9 mouse cellular contexts compared by ENCODE assay signal in genomic region chr7:88343828-88344227, GRCm38 (mm10).
A peak's percentile ranks its signal among the peaks of the same experiment; 100 is the strongest.
DNase-seq lines count a peak whose midpoint lies in the region; ATAC-seq and TF ChIP-seq lines count a peak whose summit lies in the region.
"Had no signal": no experiment of that assay in that cellular context is flagged by ENCODE, and none has a peak within 500 bp of the region (broad histone marks: within the 10 kb centered on the region; RNA-seq: fewer than 3 reads in every experiment).

No protein-coding gene starts in this region.

- no peak for TF ChIP-seq POLR2A in MEL (IDR thresholded peaks at IDR 0.05; ENCODE audit: control insufficient read depth in 1 of 2, insufficient read depth in 1 of 2, low read depth in 1 of 2, low read length in 2 of 2, poor library complexity in 1 of 2)
- no peak for TF ChIP-seq POLR2A in small intestine, adult 2 months (IDR thresholded peaks at IDR 0.05; ENCODE audit: low read depth, low read length)

- no peak overlapping the region for H3K9ac ChIP-seq in MEL (ENCODE audit: control insufficient read depth, low read depth, low read length, poor library complexity, severe bottlenecking)
- no peak overlapping the region for H3K9ac ChIP-seq in hindbrain, embryonic 11.5 days (ENCODE audit: low read depth, low read length)
- H3K9ac ChIP-seq: midbrain, embryonic 15.5 days had no signal

- no peak for TF ChIP-seq EP300 in MEL (IDR thresholded peaks at IDR 0.05; ENCODE audit: low read depth in 1 of 2, low read length in 2 of 2)

- H3K27me3 ChIP-seq in MEL (ENCODE audit: control insufficient read depth in 1 of 2, insufficient read depth in 2 of 2, low read length in 2 of 2), result peaks cover 1 to 11% of the 10 kb centered on the region in 2 experiments; a peak in 3 of 4 replicates
- H3K27me3 ChIP-seq in small intestine, adult 2 months (ENCODE audit: control insufficient read depth, insufficient read depth, low read length), result no peaks in the 10 kb centered on the region
- no peaks in the 10 kb centered on the region for H3K27me3 ChIP-seq in hindbrain, embryonic 11.5 days (ENCODE audit: control insufficient read depth, insufficient read depth, low read length)
- no peaks in the 10 kb centered on the region for H3K27me3 ChIP-seq in heart, embryonic 10.5 days (ENCODE audit: insufficient read depth, poor library complexity, severe bottlenecking)
- H3K27me3 ChIP-seq: midbrain, embryonic 15.5 days had no signal

- peak; percentile 65 for TF ChIP-seq RAD21 in MEL (IDR thresholded peaks at IDR 0.05; ENCODE audit: low read depth, low read length)

- peak; percentile 74 for TF ChIP-seq CTCF in layer of hippocampus, adult 2 months (conservative IDR thresholded peaks at IDR 0.05)
- peak; percentile 59 to 85 (median 76) for TF ChIP-seq CTCF in MEL (IDR thresholded peaks at IDR 0.05 in 2 of 3, conservative IDR thresholded peaks at IDR 0.05 in 1 of 3; ENCODE audit: control insufficient read depth in 1 of 3, insufficient read depth in 1 of 3, low read depth in 2 of 3, low read length in 3 of 3, poor library complexity in 1 of 3, severe bottlenecking in 1 of 3)
- peak; percentile 39; the same call in 1 of the 2 replicates for TF ChIP-seq CTCF in small intestine, adult 2 months (IDR thresholded peaks at IDR 0.05; ENCODE audit: extremely low read depth, insufficient read length, insufficient replicate concordance, low read depth, low read length)

- H3K4me2 ChIP-seq in hindbrain, embryonic 11.5 days (replicated peaks; ENCODE audit: low read depth, low read length), result no peak overlapping the region
- H3K4me2 ChIP-seq: midbrain, embryonic 15.5 days had no signal

- H3K79me2 ChIP-seq in MEL (ENCODE audit: control insufficient read depth, insufficient read depth, low read length, poor library complexity), result no peaks in the 10 kb centered on the region

- DNase-seq in layer of hippocampus, adult 2 months (ENCODE audit: low spot score in 2 of 2), result no peak
- DNase-seq in layer of hippocampus, postnatal 36 days, result no peak
- peak; percentile 32 for DNase-seq in MEL (ENCODE audit: low read depth, low spot score)
- peak; percentile 43 for DNase-seq in kidney, adult 9 months
- DNase-seq in cerebellum, postnatal 36 days, result no peak
- DNase-seq in hindbrain, embryonic 11.5 days (ENCODE audit: low spot score), result no peak
- DNase-seq in heart, embryonic 10.5 days (ENCODE audit: low spot score), result no peak

- ATAC-seq in hindbrain, embryonic 11.5 days (ENCODE audit: low FRiP score), result no peak
- ATAC-seq: midbrain, embryonic 15.5 days had no signal

- H3K4me1 ChIP-seq in MEL (ENCODE audit: control insufficient read depth in 1 of 2, insufficient read depth in 2 of 2, low read length in 2 of 2), result no peaks in the 10 kb centered on the region
- H3K4me1 ChIP-seq in small intestine, adult 2 months (ENCODE audit: control insufficient read depth, insufficient read depth, insufficient read length, low read length), result no peaks in the 10 kb centered on the region
- no peaks in the 10 kb centered on the region for H3K4me1 ChIP-seq in hindbrain, embryonic 11.5 days (replicated peaks; ENCODE audit: control insufficient read depth, insufficient read depth, low read length)
- H3K4me1 ChIP-seq in heart, embryonic 10.5 days, result no peaks in the 10 kb centered on the region
- H3K4me1 ChIP-seq: midbrain, embryonic 15.5 days had no signal

- no peaks in the 10 kb centered on the region for H3K36me3 ChIP-seq in MEL (ENCODE audit: control insufficient read depth in 1 of 2, insufficient read depth in 2 of 2, low read length in 2 of 2)
- no peaks in the 10 kb centered on the region for H3K36me3 ChIP-seq in small intestine, adult 2 months (ENCODE audit: control insufficient read depth, insufficient read depth, low read length)
- H3K36me3 ChIP-seq in hindbrain, embryonic 11.5 days (ENCODE audit: control insufficient read depth, insufficient read depth, low read length), result no peaks in the 10 kb centered on the region
- H3K36me3 ChIP-seq in heart, embryonic 10.5 days, result no peaks in the 10 kb centered on the region
- H3K36me3 ChIP-seq: midbrain, embryonic 15.5 days had no signal

- no peaks in the 10 kb centered on the region for H3K9me3 ChIP-seq in MEL (replicated peaks; ENCODE audit: insufficient read depth, low read length)
- H3K9me3 ChIP-seq in hindbrain, embryonic 11.5 days (ENCODE audit: control insufficient read depth, low read length), result no peaks in the 10 kb centered on the region
- no peaks in the 10 kb centered on the region for H3K9me3 ChIP-seq in heart, embryonic 10.5 days
- H3K9me3 ChIP-seq: midbrain, embryonic 15.5 days had no signal

- no peak overlapping the region for H3K4me3 ChIP-seq in layer of hippocampus, adult 2 months
- no peak overlapping the region for H3K4me3 ChIP-seq in MEL (ENCODE audit: control insufficient read depth in 1 of 2, insufficient read depth in 1 of 2, low read depth in 2 of 2, low read length in 2 of 2)
- H3K4me3 ChIP-seq in small intestine, adult 2 months (ENCODE audit: low read depth, low read length), result no peak overlapping the region
- H3K4me3 ChIP-seq in hindbrain, embryonic 11.5 days (ENCODE audit: low read depth, low read length), result no peak overlapping the region
- no peak overlapping the region for H3K4me3 ChIP-seq in heart, embryonic 10.5 days
- H3K4me3 ChIP-seq: midbrain, embryonic 15.5 days had no signal

- no peak overlapping the region for H3K27ac ChIP-seq in layer of hippocampus, adult 2 months
- H3K27ac ChIP-seq in MEL (ENCODE audit: control insufficient read depth, low read depth, low read length), result no peak overlapping the region
- H3K27ac ChIP-seq in small intestine, adult 2 months (ENCODE audit: insufficient read depth, low read depth, low read length), result no peak overlapping the region
- no peak overlapping the region for H3K27ac ChIP-seq in hindbrain, embryonic 11.5 days (ENCODE audit: low read depth, low read length)
- no peak overlapping the region for H3K27ac ChIP-seq in heart, embryonic 10.5 days
- H3K27ac ChIP-seq: midbrain, embryonic 15.5 days had no signal

TF ChIP-seq in MEL, 35 proteins besides CTCF, POLR2A, EP300 and RAD21:
- TF ChIP-seq SMC3 (IDR thresholded peaks at IDR 0.05; ENCODE audit: low read depth, low read length), result peak; percentile 86
- TF ChIP-seq ZC3H11A (IDR thresholded peaks at IDR 0.05; ENCODE audit: low read depth, low read length), result peak; percentile 73
- TF ChIP-seq USF1 (IDR thresholded peaks at IDR 0.05; ENCODE audit: low read depth, low read length), result no peak

Comparison
In these comparisons a context has a peak if more than half of its experiments do, and no peak if none do; other contexts are left out.
1. DNase-seq: peak in MEL (single experiment) and kidney, adult 9 months (single experiment); none in layer of hippocampus, adult 2 months (0 of 2), layer of hippocampus, postnatal 36 days (0 of 2), cerebellum, postnatal 36 days (0 of 2), hindbrain, embryonic 11.5 days (single experiment) and heart, embryonic 10.5 days (single experiment).
2. Peak in every context shown above with its lines, with median percentiles within 50 percentile points of each other: CTCF ChIP-seq.